In genomic region chr11:83799871-83800430, GRCm38 (mm10) we compare ENCODE assay signal across 33 mouse cellular contexts. TPM values are rescaled to one million over a fixed set of nuclear protein-coding genes. Genes with fewer than 3 reads are reported as not detected.
DNase-seq lines count a peak whose midpoint lies in the region; ATAC-seq and TF ChIP-seq lines count a peak whose summit lies in the region.
"Had no signal": no experiment of that assay in that cellular context is flagged by ENCODE, and none has a peak within 500 bp of the region (broad histone marks: within the 10 kb centered on the region; RNA-seq: fewer than 3 reads in every experiment).

No protein-coding gene starts in this region.

- ATAC-seq in kidney, postnatal 0 days (replicated peaks; ENCODE audit: low FRiP score, low read depth), result no peak
- ATAC-seq in frontal cortex, adult (ENCODE audit: low TSS enrichment), result no peak
- ATAC-seq: activated CD4-positive, CD25-positive, alpha-beta regulatory T cell, adult 4 months; midbrain, embryonic 13.5 days had no signal

- TF ChIP-seq CTCF in E14TG2a.4 (conservative IDR thresholded peaks at IDR 0.05; ENCODE audit: low read length), result no peak
- no peak for TF ChIP-seq CTCF in kidney, postnatal 0 days (IDR thresholded peaks at IDR 0.05; ENCODE audit: low read depth)

- peak; percentile 52 for DNase-seq in ES-CJ7 (ENCODE audit: low read depth, low spot score)
- peak; percentile 18 for DNase-seq in induced T-regulatory cell, adult 2 months (ENCODE audit: low read depth)
- no peak for DNase-seq in kidney, postnatal 0 days (ENCODE audit: low spot score)
- no peak for DNase-seq in embryo, embryonic 9.5 days (ENCODE audit: extremely low spot score)
- no peak for DNase-seq in urinary bladder, postnatal 25 days (ENCODE audit: low spot score)
- no peak for DNase-seq in adrenal gland, postnatal 25 days
- DNase-seq: adrenal gland, adult 8-10 months; B cell, adult 2 months; cerebellum, adult 11-12 months; cerebellum, postnatal 10 days; gastrocnemius, postnatal 14 days; layer of hippocampus, postnatal 36 days; liver, embryonic 13.5 days; lung, adult 18-20 months; lung, postnatal 10 days; right cerebral cortex, postnatal 4 days had no signal

- H3K4me2 ChIP-seq in kidney, postnatal 0 days (ENCODE audit: low read length), result no peak overlapping the region
- H3K4me2 ChIP-seq: embryonic facial prominence, embryonic 15.5 days; forebrain, embryonic 12.5 days; heart, embryonic 11.5 days; hindbrain, embryonic 15.5 days; limb, embryonic 15.5 days; liver, embryonic 13.5 days; midbrain, embryonic 13.5 days; neural tube, embryonic 13.5 days had no signal

- peaks cover 45% of the 10 kb centered on the region for H3K4me1 ChIP-seq in E14TG2a.4 (replicated peaks; ENCODE audit: low read depth, low read length)
- no peaks in the 10 kb centered on the region for H3K4me1 ChIP-seq in kidney, postnatal 0 days (replicated peaks; ENCODE audit: insufficient read depth, low read length)
- H3K4me1 ChIP-seq: embryonic facial prominence, embryonic 15.5 days; forebrain, embryonic 12.5 days; hindbrain, embryonic 15.5 days; limb, embryonic 10.5 days; limb, embryonic 15.5 days; liver, embryonic 13.5 days; midbrain, embryonic 13.5 days; neural tube, embryonic 13.5 days had no signal

- peak overlapping the region; percentile 62 for H3K4me3 ChIP-seq in E14TG2a.4 (replicated peaks; ENCODE audit: low read length)
- no peak overlapping the region for H3K4me3 ChIP-seq in kidney, postnatal 0 days (replicated peaks; ENCODE audit: low read depth, low read length)
- H3K4me3 ChIP-seq: embryonic facial prominence, embryonic 10.5 days; embryonic facial prominence, embryonic 15.5 days; forebrain, embryonic 12.5 days; hindbrain, embryonic 15.5 days; limb, embryonic 10.5 days; limb, embryonic 15.5 days; liver, embryonic 13.5 days; midbrain, embryonic 13.5 days; neural tube, embryonic 13.5 days had no signal

- H3K36me3 ChIP-seq in E14TG2a.4 (ENCODE audit: insufficient read depth, low read length), result no peaks in the 10 kb centered on the region
- no peaks in the 10 kb centered on the region for H3K36me3 ChIP-seq in kidney, postnatal 0 days (ENCODE audit: insufficient read depth, low read length)
- H3K36me3 ChIP-seq: embryonic facial prominence, embryonic 10.5 days; embryonic facial prominence, embryonic 15.5 days; forebrain, embryonic 12.5 days; hindbrain, embryonic 15.5 days; limb, embryonic 10.5 days; limb, embryonic 15.5 days; liver, embryonic 13.5 days; midbrain, embryonic 13.5 days; neural tube, embryonic 13.5 days had no signal

- H3K9ac ChIP-seq in kidney, postnatal 0 days (ENCODE audit: low read depth, low read length), result no peak overlapping the region
- H3K9ac ChIP-seq: embryonic facial prominence, embryonic 15.5 days; forebrain, embryonic 12.5 days; hindbrain, embryonic 15.5 days; limb, embryonic 15.5 days; liver, embryonic 13.5 days; midbrain, embryonic 13.5 days; neural tube, embryonic 13.5 days had no signal

- 65% methylated on average over 12 of the region's 12 CpGs for WGBS in kidney, postnatal 0 days

- H3K27me3 ChIP-seq in E14TG2a.4 (ENCODE audit: insufficient read depth, low read length), result peaks cover 7% of the 10 kb centered on the region; the same call in 1 of the 2 replicates
- H3K27me3 ChIP-seq in kidney, postnatal 0 days (ENCODE audit: insufficient read depth, low read length), result no peaks in the 10 kb centered on the region
- H3K27me3 ChIP-seq: embryonic facial prominence, embryonic 15.5 days; forebrain, embryonic 12.5 days; hindbrain, embryonic 15.5 days; limb, embryonic 15.5 days; liver, embryonic 13.5 days; midbrain, embryonic 13.5 days; neural tube, embryonic 13.5 days had no signal

- H3K27ac ChIP-seq in kidney, postnatal 0 days, result peak overlapping the region; percentile 25; the same call in 1 of the 2 replicates
- H3K27ac ChIP-seq: embryonic facial prominence, embryonic 10.5 days; embryonic facial prominence, embryonic 15.5 days; forebrain, embryonic 12.5 days; hindbrain, embryonic 15.5 days; limb, embryonic 10.5 days; limb, embryonic 15.5 days; liver, embryonic 13.5 days; macrophage; midbrain, embryonic 13.5 days; neural tube, embryonic 13.5 days had no signal

- H3K9me3 ChIP-seq in E14TG2a.4 (ENCODE audit: low read length), result no peaks in the 10 kb centered on the region
- no peaks in the 10 kb centered on the region for H3K9me3 ChIP-seq in kidney, postnatal 0 days (replicated peaks; ENCODE audit: low read length)
- H3K9me3 ChIP-seq: embryonic facial prominence, embryonic 10.5 days; embryonic facial prominence, embryonic 15.5 days; forebrain, embryonic 12.5 days; hindbrain, embryonic 15.5 days; limb, embryonic 10.5 days; limb, embryonic 15.5 days; liver, embryonic 13.5 days; midbrain, embryonic 13.5 days; neural tube, embryonic 13.5 days had no signal

RNA-seq across cellular contexts. Expression of gene Heatr6, which starts 46.5 kb away (rescaled TPM):
- polyA plus RNA-seq in kidney, postnatal 0 days (2015; fragmentation: Nextera tagmentation; extraction: Ambion mirVana), result 14.4 and 14.9 TPM in 2 replicates
- 17.0 and 17.1 TPM in 2 replicates for total RNA-seq in adrenal gland, postnatal 25 days (2021)

RNA-seq across cellular contexts. Expression of gene Hnf1b, which starts 49.9 kb away (rescaled TPM):
- 88.8 and 92.6 TPM in 2 replicates for polyA plus RNA-seq in kidney, postnatal 0 days (2015; fragmentation: Nextera tagmentation; extraction: Ambion mirVana)
- total RNA-seq in adrenal gland, postnatal 25 days (2021), result 0.24 TPM in 1 of 2 replicates, not detected in the other
- total RNA-seq: gastrocnemius, postnatal 14 days; granulocyte monocyte progenitor cell, adult 5-6 weeks; hematopoietic stem cell, adult 5-6 weeks; megakaryocyte-erythroid progenitor cell, adult 5-6 weeks had no signal
- polyA plus RNA-seq: activated CD4-positive, CD25-positive, alpha-beta regulatory T cell, adult 4 months; embryonic facial prominence, embryonic 15.5 days; forebrain, embryonic 12.5 days; limb, embryonic 10.5 days; macrophage; midbrain, embryonic 13.5 days had no signal

RNA-seq across cellular contexts. Expression of gene Wfdc21, which starts 53.2 kb away (rescaled TPM):
- 1.5 and 1.7 TPM in 2 replicates for polyA plus RNA-seq in kidney, postnatal 0 days (2015; fragmentation: Nextera tagmentation; extraction: Ambion mirVana)
- not detected in 2 replicates for total RNA-seq in adrenal gland, postnatal 25 days (2021)
- total RNA-seq: gastrocnemius, postnatal 14 days; layer of hippocampus, postnatal 36 days had no signal
- polyA plus RNA-seq: activated CD4-positive, CD25-positive, alpha-beta regulatory T cell, adult 4 months; cortical plate, adult 2 months; embryonic facial prominence, embryonic 10.5 days; forebrain, embryonic 12.5 days; heart, embryonic 11.5 days; hindbrain, embryonic 15.5 days; limb, embryonic 10.5 days; neural tube, embryonic 13.5 days had no signal

Comparison
In these comparisons a context has a peak if more than half of its experiments do, and no peak if none do; other contexts are left out.
1. DNase-seq: peak in ES-CJ7 (single experiment) and induced T-regulatory cell, adult 2 months (single experiment); none in kidney, postnatal 0 days (single experiment), embryo, embryonic 9.5 days (single experiment), urinary bladder, postnatal 25 days (single experiment) and adrenal gland, postnatal 25 days (single experiment).